Mouse (Mus musculus): ENCODE results near the gene Padi3.

The Padi3 gene

DNA sequence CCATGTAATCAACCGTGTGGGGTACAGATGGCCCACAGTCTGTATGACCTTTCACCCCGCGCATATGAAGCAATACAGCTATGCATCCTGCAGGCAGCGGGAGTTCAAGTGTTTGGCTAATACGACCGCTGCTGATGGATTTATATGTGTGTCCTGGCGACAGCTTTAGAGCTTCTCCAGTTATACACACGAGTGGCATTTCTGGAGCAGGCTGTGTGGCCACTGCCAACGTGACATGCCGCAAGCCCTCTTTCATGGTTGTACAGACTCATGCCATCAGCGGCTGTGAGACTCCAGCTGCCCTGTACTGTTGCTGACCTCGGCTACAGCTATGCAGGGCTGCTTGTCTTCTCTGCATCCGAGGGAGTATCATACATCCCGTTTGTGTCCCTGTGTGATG, 29.9 kb downstream of the Padi3 start:
- DNase-seq (ENCODE audit: low read depth) = no peak

DNA sequence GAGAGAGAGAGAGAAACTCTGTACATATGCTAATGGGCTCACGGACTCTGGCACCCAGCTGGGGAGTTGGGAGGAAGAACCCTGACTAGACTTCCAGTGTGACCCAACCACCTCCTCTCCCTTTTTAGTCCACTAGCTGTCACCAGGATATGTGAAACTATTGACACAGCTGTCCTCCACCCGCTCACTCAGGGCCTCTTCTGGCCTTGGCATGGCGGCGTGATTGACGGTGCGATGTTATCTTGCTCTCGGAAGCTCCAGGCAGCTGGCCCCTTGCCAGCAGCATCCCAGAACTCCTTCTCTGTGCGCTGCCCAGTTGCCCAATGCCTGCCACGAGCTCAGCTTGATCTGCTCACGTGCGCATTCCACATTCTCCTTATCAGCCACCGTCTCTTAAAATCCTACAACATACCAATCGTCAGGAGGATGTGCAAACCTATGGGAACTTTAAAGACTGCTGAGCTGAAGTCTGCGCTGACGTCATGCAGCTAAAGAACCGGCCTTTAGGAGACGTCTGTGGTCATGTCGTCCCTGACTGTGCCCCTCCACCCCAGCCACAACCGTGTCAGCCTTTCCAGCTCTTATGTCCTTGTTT, 30.5 kb downstream of the Padi3 start:
- DNase-seq (ENCODE audit: low read depth) = no peak

DNA sequence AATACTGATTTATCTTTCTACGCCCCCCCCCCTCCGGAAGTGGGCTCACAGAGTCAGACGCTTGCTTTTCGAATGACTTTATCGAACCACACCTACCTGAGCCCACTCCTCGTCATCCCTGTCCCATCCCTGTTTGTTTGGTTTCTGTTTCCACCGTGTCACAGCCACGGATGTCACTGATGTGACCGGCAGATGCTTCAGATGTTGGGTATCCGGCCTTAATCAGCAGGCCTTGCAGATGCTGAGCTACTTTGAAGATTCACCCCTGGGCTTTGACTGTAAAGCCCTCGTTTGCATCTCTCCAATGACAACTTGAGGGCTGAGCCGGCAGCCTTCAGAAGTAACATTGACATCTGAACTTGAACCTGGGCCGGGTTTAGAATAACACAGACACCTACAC, 33.8 kb downstream of the Padi3 start:
- no peak for DNase-seq (ENCODE audit: low read depth)

DNA sequence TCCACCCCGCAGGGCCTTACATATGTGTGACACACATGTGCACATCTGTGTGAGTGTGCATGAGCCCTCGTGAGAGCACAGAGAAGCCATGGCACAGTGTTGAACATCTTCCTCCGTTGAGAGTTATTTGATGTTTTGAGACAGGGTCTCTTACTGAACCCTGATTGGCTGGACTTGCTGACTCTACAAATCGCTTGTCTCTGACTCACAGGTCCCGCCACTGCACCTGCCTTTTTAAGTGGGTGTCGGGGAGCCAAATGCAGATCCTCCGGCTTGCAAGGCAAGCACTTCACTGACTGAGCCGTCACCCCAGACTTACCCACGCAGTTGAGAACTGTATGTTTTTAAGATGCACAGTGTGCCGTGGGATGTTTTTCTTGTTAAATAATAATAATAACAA, 34.6 kb downstream of the Padi3 start:
- DNase-seq (ENCODE audit: low read depth) = no peak

DNA sequence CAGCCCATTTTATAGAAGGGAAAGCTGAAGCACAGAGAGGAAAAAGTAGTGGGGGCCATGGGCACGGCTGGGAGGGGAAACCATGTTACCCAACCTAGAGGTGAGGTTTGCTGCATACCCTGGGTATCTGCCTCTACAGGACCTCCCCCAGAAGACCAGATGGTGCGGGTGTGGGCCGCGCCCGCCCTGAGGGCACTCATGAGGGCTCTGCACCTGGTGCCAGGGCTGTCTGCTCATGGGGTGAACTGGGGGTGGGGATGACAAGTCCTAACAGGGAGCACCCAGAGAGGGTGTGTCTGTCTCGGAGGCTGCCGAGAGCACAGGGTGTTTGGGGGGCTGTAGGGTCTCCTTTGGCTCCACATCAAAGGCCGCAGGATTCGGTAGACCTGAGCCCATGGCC, 35.6 kb downstream of the Padi3 start:
- no peak for DNase-seq (ENCODE audit: low read depth)

DNA sequence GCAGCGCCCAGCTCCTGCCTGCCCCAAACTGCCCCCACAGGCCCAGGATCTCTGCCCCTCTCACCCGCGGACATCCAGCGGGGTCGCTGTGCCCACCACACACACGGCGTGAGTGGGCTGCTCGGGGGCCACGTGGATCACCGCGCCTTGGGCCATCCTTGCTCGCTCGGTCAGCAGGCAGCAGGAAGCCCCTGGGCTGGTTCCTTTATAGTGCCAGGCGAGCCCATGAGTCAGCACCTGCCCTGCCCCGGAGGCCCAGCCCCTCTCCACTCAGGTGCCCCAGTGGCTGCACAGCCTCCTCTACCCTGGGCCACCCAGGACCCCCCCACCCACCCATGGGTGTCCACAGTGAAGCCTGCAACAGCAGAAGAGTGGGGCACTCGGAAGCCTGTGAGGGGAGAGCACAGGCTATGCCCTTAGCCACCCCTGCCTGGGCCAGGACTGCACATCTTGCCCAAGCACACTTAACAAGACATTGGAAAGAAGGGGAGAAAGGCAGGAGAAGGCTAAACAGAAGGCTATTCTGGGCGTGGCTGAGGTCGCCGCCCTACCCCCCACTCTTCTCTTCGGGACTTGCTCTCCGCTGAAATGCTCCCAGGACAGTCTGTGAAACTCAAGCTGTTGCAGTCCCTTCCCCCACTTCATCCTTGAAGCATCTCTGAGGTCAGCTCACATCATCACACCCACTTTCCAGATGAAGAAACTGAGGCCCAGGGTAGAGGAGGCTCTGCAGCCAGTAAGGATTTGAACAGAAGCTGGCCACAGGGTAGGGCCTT, 36.2 kb downstream of the Padi3 start, which contains the start of gene Padi4:
TSS of gene Padi4 (minus strand) at position 212 of the 776 bp plus-strand sequence.
- no peak for DNase-seq (ENCODE audit: low read depth)

DNA sequence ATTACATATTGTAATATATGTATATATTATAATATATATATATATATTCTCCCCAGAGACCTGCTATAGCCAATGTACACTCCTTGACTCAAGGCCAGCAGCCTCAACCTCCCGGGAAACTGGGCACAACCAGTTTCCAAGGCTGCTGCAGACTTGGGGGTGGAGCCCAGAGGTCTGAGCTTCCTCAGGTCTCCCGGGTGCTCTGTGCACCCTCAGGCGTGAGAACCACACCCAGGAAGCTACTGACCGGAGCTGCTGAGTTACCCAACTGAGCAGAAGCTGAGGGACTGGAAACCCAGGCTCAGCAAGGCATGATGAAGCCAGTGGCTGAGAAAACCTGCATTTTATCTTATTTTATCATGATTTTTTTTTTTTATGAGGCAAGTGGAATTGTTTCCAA, 39.4 kb downstream of the Padi3 start:
- no peak for DNase-seq (ENCODE audit: low read depth)

DNA sequence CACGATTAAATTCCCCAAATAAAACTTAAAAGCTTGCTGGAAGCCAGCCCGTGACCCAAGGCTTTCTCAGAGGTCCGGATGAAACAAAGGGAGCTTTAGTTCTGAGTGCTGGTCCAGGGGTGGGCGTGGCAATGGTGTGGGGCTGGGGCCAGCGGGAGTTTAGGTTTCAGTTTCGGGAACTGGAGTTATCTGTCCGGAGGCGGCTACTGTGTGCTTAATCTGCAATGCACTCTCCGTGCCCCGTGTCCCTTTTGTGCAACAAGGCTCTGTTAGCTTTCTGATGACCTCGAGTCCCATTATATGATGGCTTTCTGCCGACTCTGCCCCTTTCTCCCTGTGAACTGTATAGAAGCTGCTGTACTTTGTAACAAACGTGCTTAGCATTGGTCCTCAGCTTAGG, 40.0 kb downstream of the Padi3 start:
- DNase-seq (ENCODE audit: low read depth) = peak; percentile 45

DNA sequence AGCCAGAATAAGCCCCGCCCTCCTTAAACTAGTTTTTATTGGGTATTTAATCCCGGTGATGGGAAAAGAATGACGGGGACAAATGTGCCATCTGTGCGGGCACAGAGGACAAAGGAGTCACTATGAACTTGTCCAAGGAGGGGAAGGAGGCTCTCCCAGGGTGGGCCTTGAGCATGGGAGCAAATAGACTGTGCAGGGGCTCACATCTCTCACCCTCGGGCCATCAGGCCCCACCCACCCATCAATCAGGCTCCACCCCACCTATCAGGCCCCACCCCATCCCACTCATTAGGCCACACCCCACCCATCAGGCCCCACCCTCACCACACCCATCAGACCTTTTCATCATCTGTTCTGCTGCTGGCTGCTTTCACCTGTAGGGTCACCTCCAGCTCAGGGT, 41.5 kb downstream of the Padi3 start:
- no peak for DNase-seq (ENCODE audit: low read depth)

DNA sequence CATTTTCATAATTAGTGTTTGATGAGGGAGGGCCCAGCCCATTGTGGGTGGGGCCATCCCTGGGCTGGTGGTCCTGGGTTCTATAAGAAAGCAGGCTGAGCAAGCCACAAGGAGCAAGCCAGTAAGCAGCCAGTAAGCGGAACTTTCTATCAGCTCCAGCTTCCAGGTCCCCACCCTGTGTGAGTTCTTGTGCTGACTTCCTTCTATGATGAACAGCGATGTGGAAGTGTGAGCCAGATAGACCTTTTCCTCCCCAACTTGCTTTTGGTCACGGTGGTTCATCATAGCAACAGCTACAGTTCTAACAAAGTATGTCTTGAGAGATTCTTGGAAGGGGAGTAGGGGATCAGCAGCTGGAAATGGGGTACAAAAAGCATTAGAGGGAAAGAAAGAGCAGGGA, 44.5 kb downstream of the Padi3 start:
- no peak for DNase-seq (ENCODE audit: low read depth)

DNA sequence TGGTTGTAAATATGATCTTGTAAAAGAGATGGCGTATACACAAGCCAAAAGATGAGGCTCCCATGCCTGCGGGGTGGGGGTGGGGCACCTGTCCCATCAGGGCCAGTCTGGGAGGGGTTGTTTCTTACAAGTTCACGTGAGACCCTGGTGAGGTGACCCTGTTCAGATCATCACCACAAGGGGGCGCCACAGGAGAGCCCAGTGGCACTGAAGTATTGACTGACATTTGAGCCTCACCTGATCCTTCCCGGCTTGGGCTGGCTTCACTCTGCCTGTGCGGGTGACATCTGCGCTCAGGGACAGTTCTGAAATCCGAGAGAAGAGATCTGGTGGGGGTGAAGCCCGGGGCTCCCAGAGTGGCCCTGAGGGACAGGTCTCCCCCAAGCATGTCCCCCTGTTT, 47.3 kb downstream of the Padi3 start:
- DNase-seq (ENCODE audit: low read depth) = no peak

DNA sequence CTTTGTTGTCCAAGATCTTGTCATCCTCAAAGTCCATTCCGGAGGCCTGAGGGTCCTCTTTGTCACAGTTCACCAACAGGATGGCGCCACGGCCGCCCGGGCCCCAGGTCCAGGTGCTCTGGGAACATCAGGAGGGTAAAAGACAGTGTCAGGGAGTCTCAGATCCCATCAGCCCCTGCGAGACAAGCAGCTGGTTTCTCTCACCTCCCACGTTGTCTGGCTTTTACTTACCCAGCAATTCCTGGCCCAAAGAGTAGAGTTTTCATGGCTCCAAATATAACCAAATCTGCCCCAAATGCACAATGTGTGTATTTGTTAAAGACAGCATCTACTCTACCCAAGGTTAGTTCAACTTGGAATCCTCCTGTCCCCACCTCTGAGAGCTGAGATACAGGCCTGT, 48.8 kb downstream of the Padi3 start:
- DNase-seq (ENCODE audit: low read depth) = no peak

DNA sequence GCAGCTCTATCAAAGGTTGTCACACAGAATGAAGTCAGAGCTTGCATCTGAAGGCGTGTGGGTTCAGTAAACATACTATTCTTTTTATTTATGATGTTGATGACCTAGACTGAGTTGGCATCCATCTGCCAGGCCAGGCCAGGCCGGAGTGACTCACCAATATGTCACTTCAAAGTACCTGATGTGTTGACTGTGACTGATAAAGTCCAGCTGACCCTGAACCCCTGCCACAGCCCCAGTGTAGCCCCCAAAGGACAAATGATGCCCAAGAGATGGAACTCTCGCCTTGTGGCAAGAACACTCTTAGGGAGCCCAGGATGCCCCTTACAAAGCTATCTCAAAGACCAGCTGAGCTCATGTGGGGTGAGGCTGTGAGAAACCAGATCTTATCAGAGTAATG, 54.6 kb downstream of the Padi3 start:
- no peak for DNase-seq (ENCODE audit: low read depth)

DNA sequence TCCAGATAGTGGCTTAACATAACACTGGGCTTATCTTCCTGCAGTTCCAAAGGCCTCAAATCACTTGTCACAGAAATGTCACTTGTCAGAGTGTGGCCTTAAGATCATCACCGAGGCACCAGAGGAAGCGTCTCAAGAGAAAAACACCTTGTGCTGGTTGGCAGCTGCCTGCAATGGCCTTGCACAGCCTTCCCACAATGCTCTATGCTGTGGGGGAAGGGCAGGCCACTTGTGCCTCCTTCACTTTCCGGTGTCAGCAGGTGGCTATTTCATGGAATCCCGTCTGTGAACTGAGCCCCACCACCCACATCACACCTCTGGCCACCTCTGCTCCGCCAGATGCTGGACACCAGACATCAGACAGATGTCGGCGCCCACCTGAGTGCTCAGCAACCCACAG, 57.1 kb downstream of the Padi3 start:
- DNase-seq (ENCODE audit: low read depth) = no peak

DNA sequence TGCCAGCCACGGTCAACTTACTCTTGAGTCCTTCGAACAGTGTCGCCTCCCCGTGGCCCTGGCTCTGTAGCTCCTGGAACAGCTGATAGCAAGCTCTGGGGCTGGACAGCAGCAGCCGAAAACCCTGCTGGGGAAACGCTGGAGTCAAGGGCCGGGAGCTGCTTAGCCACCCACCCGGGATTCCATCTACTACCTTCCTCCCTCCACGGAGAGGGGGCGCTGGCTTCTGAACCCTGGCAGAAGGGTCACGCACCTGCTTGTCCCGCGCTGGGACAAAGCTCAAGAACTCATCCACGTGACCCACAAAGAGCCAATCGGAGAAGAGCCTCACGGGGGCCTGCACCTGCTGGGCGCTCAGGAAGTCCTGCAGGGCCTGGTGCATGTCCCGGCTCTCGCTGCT, 60.1 kb downstream of the Padi3 start:
- DNase-seq (ENCODE audit: low read depth) = no peak

DNA sequence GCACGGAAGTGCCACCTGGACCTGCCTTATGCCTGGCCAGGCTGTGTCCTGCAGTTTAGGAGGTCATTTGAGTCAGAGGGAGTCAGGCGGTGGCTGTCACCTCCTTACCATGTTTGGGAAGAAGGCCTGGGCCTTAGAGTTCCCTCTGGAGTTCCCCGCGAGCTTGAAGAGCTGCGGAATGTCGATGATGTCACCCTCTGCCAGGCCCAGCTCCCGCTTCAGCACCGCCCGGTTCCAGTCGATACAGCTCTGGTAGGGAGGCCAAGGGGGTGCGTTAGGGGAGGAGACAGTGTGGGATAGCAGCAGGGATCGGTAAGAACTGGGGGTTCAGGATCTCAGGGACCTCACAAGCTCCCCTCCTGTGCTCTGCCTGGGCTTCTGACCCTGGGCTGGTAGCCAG, 62.5 kb downstream of the Padi3 start:
- no peak for DNase-seq (ENCODE audit: low read depth)

DNA sequence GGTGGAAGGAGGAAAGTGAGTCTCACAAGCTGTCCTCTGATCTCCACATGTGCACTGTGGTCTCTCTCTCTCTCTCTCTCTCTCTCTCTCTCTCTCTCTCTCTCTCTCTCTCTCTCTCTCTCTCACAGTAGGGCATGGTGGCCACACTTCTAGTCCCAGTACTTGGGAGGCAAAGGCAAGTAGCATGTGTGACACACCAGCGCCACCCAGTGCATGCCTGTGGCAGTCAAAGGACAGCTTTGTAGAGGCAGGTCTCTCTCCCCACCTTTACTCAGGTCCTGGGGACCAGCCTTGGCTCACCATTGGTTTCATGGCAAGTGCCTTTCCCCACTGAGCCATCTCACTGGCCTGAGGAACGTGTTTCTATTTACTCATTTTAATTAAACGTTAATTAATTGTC, 65.8 kb downstream of the Padi3 start:
- DNase-seq (ENCODE audit: low read depth) = no peak

DNA sequence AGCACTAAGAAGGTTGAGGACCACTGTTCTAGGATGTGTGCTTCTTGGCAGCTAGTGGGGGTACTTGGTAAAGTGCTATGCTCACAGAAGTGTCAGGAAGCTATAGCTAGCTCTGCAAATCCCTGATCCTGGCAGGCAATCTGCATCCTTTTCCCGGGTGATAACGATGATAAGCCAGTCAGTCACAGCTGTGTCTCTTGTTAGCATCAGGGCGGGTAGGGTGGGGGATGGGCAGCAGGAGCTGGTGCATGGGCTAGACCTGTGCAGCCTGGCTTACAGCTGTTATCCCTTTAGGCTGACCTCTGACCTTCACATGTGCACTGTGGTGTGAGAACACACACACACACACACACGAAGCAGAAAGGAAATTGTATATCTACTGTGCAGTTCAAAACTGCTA, 67.4 kb downstream of the Padi3 start:
- DNase-seq (ENCODE audit: low read depth) = no peak

DNA sequence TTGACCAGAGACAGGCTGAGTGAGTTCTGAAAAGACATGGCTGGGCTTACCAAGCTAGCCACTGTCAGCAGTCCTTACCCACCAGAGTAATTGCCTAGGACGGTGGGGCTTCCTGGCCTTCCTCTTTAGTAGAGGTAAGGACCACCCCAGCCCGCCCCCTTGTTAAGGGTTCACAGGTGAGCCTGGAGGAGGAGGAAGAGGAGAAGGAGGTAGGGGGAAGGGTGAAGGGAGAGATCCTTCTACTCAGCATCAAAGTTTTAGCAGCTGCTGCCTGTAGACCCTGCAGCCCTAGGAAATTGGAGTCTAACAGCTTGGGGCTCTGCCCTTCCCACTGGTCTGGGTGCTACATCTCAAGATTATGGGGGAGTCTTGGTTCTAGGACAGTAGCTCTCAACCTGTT, 67.9 kb downstream of the Padi3 start, which contains the start of gene Padi6:
TSS of gene Padi6 (minus strand) at position 101 of the 400 bp plus-strand sequence.
- DNase-seq (ENCODE audit: low read depth) = no peak

DNA sequence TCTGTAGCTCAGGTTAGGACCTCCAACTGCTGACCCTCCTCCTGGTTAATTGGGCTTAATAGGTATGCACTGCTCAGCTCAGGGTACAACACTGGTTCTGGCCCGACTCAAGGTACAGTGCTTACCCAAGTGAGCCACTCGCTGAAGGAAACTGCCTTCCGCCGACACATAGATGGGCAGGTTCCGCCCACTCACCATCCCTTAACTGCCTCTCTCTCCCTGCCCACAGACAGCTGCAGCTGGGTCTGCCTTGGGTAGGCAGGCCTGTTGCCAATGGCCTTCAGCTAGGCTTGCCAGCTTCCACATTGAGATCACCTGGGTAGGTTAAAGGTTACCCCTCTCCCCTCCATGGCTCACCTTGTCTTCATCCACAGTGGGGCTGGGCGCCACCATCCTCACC, 69.0 kb downstream of the Padi3 start:
- no peak for DNase-seq (ENCODE audit: low read depth)

DNA sequence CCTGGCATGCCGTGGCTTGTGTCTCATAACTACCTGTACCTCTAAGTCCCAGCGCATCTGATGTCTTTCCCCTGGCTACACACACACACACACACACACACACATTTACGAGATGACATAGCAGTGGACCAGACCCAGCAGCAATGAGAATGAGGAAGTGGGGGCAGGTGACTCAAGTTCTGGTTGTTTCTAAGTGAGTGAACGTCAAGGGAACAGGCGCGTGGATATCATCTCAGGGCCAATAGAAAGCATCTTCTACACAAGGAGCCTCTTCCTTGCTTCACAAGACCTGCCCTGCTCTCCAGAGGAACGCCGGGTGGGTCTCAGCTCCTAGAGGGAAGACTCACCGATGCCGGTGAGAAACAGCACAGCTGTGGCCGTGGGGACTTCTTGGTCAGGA, 69.8 kb downstream of the Padi3 start:
- DNase-seq (ENCODE audit: low read depth) = no peak

Measured in fibroblast of lung, adult 2 months (primary cell).